Mouse (Mus musculus) heart, embryonic 16.5 days (tissue): ENCODE results near the gene Med13l. TPM values are rescaled to one million over a fixed set of nuclear protein-coding genes. Genes with fewer than 3 reads are reported as not detected.

Experiments used
- ATAC-seq: fragments of 200-750 bp; cut with Nextera tagmentation; replicated peaks from 2 replicates; pipeline ENCODE4 v1.8.0; 2017; ENCODE audit warnings: moderate number of reproducible peaks; ENCODE audit not compliant: insufficient read depth, low FRiP score; ENCODE audit errors: extremely low read depth
- H3K27ac ChIP-seq: fragments of 300-500 bp; sonication (generic); 2 replicates; pipeline ENCODE4 v1.5.1; 2014; ENCODE audit warnings: mild to moderate bottlenecking, low read length, control low read depth, moderate library complexity
- H3K27me3 ChIP-seq: fragments of 300-500 bp; sonication (generic); 2 replicates; pipeline ENCODE4 v1.6.1; 2014; ENCODE audit warnings: low read length, mixed read lengths; ENCODE audit not compliant: control insufficient read depth, insufficient read depth
- H3K36me3 ChIP-seq: fragments of 300-500 bp; sonication (generic); 2 replicates; pipeline ENCODE4 v1.6.1; 2014; ENCODE audit not compliant: control insufficient read depth, insufficient read depth
- H3K4me1 ChIP-seq: fragments of 300-500 bp; sonication (generic); 2 replicates; pipeline ENCODE4 v1.6.1; 2014; ENCODE audit warnings: low read length, mixed read lengths; ENCODE audit not compliant: control insufficient read depth, insufficient read depth
- H3K4me2 ChIP-seq: fragments of 300-500 bp; sonication (generic); 2 replicates; pipeline ENCODE4 v1.6.1; 2014; ENCODE audit warnings: low read depth, mild to moderate bottlenecking, control low read depth, low read length
- H3K4me3 ChIP-seq: fragments of 300-500 bp; sonication (generic); 2 replicates; pipeline ENCODE4 v1.5.1; 2014; ENCODE audit warnings: mild to moderate bottlenecking, control low read depth, low read length
- H3K9ac ChIP-seq: fragments of 300-500 bp; sonication (generic); 2 replicates; pipeline ENCODE4 v1.6.1; 2014; ENCODE audit warnings: low read length, control low read depth
- H3K9me3 ChIP-seq: fragments of 300-500 bp; sonication (generic); replicated peaks from 2 replicates; pipeline ENCODE4 v1.6.1; 2016; ENCODE audit warnings: low read length; ENCODE audit not compliant: control insufficient read depth
- WGBS: fragments of 180-500 bp; shearing (Covaris S2); extraction: QIAGEN DNeasy Blood & Tissue Kit; methylation state at CpG from one replicate; pipeline ENCODE4 v1.1.7; 2014; 5-methylcytosine and 5-hydroxymethylcytosine counted together
- polyA plus RNA-seq: library from polyadenylated mRNA; unstranded; fragments of >200 nt; fragmentation: Nextera tagmentation; extraction: Ambion mirVana; gene quantifications from 2 replicates; pipeline ENCODE4 v1.2.1, GENCODE M21; 2015

Gene Med13l
- polyA plus RNA-seq, 1 experiment from 2014 or later, result 6.7 TPM

DNA sequence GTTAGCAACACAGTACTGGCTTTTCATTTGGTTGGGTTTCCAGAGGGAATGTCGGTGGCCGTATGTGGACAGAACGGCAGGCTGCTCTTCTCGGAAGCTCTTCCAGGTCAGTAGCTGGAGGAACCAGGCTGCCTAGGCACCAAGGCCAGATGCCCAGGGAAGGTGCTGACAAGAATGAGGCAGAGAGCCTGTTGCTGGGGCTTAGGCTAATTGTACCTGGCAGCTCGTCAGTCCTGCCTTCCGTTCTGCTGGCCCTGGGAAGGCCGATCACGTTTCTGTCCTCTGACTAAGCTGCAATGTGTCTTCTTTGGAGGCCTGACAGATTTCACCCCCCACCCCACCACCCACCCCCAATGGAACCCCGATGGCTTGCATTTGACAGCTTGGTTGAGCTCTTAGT, 251.9 kb downstream of the Med13l start:
- H3K9ac ChIP-seq, result no peak overlapping the region
- H3K4me3 ChIP-seq, result no peak overlapping the region
- no peak overlapping the region for H3K27ac ChIP-seq
- no peaks in the 10 kb centered on the region for H3K36me3 ChIP-seq
- H3K27me3 ChIP-seq, result peaks cover 3% of the 10 kb centered on the region; the same call in 1 of the 2 replicates
- no peaks in the 10 kb centered on the region for H3K9me3 ChIP-seq
- ATAC-seq, result no peak
- peaks cover 8% of the 10 kb centered on the region for H3K4me1 ChIP-seq
- no peak overlapping the region for H3K4me2 ChIP-seq
- 36% methylated on average over 9 of the region's 9 CpGs for WGBS

GRCm38 (mm10) chr5:118812947-118813401, 252.5 kb downstream of the Med13l start:
- H3K9me3 ChIP-seq, result no peaks in the 10 kb centered on the region
- no peak overlapping the region for H3K4me3 ChIP-seq
- peaks cover 8% of the 10 kb centered on the region for H3K4me1 ChIP-seq
- 41% methylated on average over 7 of the region's 7 CpGs for WGBS
- ATAC-seq, result no peak
- H3K27me3 ChIP-seq, result peaks cover 3% of the 10 kb centered on the region; the same call in 1 of the 2 replicates
- H3K4me2 ChIP-seq, result no peak overlapping the region
- H3K27ac ChIP-seq, result no peak overlapping the region
- no peak overlapping the region for H3K9ac ChIP-seq
- no peaks in the 10 kb centered on the region for H3K36me3 ChIP-seq

DNA sequence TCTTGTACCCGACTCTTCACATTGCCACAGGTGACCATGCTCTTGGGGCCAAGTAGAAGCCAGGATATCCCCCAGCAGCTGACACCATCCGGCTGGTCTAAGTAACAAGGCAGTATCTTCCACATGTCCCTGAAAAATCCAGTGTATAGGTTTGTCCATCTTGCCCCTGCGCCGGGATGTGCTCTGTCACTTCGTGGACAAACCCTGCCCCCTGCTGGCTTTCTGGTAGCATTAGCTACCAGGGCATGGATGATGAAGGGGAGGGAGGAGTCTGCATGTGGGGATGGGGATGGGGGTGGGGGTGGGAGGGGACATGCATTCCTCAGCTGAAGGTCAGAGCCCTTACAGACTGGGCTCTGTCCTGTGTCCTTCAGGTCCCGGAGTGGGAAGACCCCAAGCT, 253.6 kb downstream of the Med13l start:
- Histone ChIP-seq H3K9ac (no peak overlapping the region), H3K27ac (no peak overlapping the region), H3K4me2 (no peak overlapping the region), H3K36me3 (no peaks in the 10 kb centered on the region), H3K9me3 (no peaks in the 10 kb centered on the region), H3K4me3 (no peak overlapping the region), H3K4me1 (peaks cover 8% of the 10 kb centered on the region), H3K27me3 (peaks cover 3% of the 10 kb centered on the region; the same call in 1 of the 2 replicates)
- no peak for ATAC-seq
- WGBS, result 34% methylated on average over 6 of the region's 6 CpGs
